Mouse (Mus musculus): ENCODE results near the gene Nek9. TPM values are rescaled to one million over a fixed set of nuclear protein-coding genes. Genes with fewer than 3 reads are reported as not detected.

Gene Nek9
- polyA plus RNA-seq, 1 experiment: 32.1 TPM

GRCm38 (mm10) chr12:85380308-85380707 is 41.1 kb upstream of the Nek9 start:
- Histone ChIP-seq H3K4me1 (replicated peaks; ENCODE audit: control insufficient read depth, insufficient read depth, low read length) (peaks cover 8% of the 10 kb centered on the region), H3K36me3 (ENCODE audit: control insufficient read depth, insufficient read depth, low read length) (no peaks in the 10 kb centered on the region), H3K27me3 (ENCODE audit: control insufficient read depth, insufficient read depth, low read length) (no peaks in the 10 kb centered on the region), H3K4me3 (ENCODE audit: control insufficient read depth, insufficient read depth, low read length) (no peak overlapping the region), H3K27ac (ENCODE audit: control insufficient read depth, insufficient read depth, low read length) (no peak overlapping the region)
- TF ChIP-seq POLR2A (IDR thresholded peaks at IDR 0.05; ENCODE audit: control insufficient read depth, extremely low read depth, insufficient read depth, low read length, poor library complexity) (no peak), CTCF (IDR thresholded peaks at IDR 0.05; ENCODE audit: borderline replicate concordance, control insufficient read depth, extremely low read depth, insufficient read depth, low read length, poor library complexity) (no peak)
- no peak for DNase-seq
- WGBS: 83% methylated on average over 1 of the region's 1 CpGs

DNA sequence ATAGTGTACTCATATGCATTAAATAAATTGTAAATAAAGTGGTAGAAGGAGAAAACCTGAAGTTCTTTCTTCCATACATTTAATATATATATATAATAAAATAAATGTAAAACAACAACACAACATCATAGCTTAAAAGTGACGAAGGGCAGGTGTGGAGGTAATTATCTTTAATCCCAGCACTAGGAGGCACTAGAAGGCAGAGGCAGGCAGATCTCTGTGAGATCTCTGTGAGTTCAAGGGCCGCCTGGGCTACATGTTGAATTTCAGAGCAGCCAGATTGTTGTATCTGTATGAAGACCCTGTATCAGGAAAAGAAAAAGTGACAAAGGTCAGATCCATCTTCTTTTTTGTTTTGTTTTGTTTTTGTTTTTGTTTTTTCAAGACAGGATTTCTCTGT is 39.1 kb upstream of the Nek9 start:
- no peak overlapping the region for H3K4me3 ChIP-seq (ENCODE audit: control insufficient read depth, insufficient read depth, low read length)
- 93% methylated on average over 2 of the region's 2 CpGs for WGBS
- H3K27ac ChIP-seq (ENCODE audit: control insufficient read depth, insufficient read depth, low read length): no peak overlapping the region
- peaks cover 7% of the 10 kb centered on the region for H3K4me1 ChIP-seq (replicated peaks; ENCODE audit: control insufficient read depth, insufficient read depth, low read length)
- no peak for TF ChIP-seq CTCF (IDR thresholded peaks at IDR 0.05; ENCODE audit: borderline replicate concordance, control insufficient read depth, extremely low read depth, insufficient read depth, low read length, poor library complexity)
- no peaks in the 10 kb centered on the region for H3K36me3 ChIP-seq (ENCODE audit: control insufficient read depth, insufficient read depth, low read length)
- DNase-seq: no peak
- H3K27me3 ChIP-seq (ENCODE audit: control insufficient read depth, insufficient read depth, low read length): no peaks in the 10 kb centered on the region

DNA sequence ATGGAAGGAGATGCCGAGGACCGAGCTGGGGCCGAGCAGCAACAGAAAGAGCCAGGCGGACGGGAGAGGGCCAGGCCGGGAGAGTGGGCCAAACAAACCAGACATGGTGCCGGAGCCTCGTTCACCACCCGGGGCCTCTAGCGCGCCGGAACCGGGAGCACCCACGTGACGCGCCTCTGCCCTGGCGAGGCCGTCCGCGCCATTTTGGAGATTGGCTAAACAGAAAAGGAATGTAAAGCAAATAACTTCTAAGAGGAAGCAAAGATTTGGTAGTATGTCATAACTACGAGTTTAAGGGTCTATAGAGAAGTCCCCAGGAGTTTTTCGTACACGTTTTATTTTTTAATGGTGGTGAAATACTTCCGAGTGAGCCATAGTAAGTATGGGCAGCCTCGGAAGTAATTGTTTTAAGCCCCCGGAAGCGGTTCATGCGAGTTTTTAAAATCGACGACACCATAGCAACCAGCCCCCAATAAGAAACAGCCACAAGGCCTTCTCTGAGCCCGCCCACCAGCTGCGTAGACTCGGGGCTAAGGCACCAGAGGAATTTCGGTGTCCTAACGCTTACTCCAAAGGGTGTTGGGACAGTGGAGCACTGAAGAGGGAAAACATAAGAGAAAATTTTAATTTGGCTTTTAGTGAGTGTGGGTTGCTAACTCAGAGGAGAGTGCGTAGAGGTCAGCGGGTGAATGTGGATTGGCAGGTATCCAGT is 35.6 kb upstream of the Nek9 start, which contains the start of gene Tmed10:
Gene Tmed10 (minus strand): TSS at position 287 of the 712 bp plus-strand sequence.
- peak; percentile 86 for DNase-seq
- Histone ChIP-seq H3K27me3 (ENCODE audit: control insufficient read depth, insufficient read depth, low read length) (no peaks in the 10 kb centered on the region), H3K36me3 (ENCODE audit: control insufficient read depth, insufficient read depth, low read length) (no peaks in the 10 kb centered on the region), H3K27ac (ENCODE audit: control insufficient read depth, insufficient read depth, low read length) (no peak within 1 kb of the TSS), H3K4me1 (replicated peaks; ENCODE audit: control insufficient read depth, insufficient read depth, low read length) (peaks cover 9% of the 10 kb centered on the region), H3K4me3 (ENCODE audit: control insufficient read depth, insufficient read depth, low read length) (peak within 1 kb of the TSS; percentile 86)
- TF ChIP-seq CTCF (IDR thresholded peaks at IDR 0.05; ENCODE audit: borderline replicate concordance, control insufficient read depth, extremely low read depth, insufficient read depth, low read length, poor library complexity) (no peak), POLR2A (IDR thresholded peaks at IDR 0.05; ENCODE audit: control insufficient read depth, extremely low read depth, insufficient read depth, low read length, poor library complexity) (peak; percentile 40)
- WGBS: 1% methylated on average over 34 of the region's 37 CpGs

GRCm38 (mm10) chr12:85373591-85374560 is 34.7 kb upstream of the Nek9 start:
- under 1% methylated on average over 51 of the region's 53 CpGs for WGBS
- DNase-seq: peak; percentile 77
- Histone ChIP-seq H3K4me3 (ENCODE audit: control insufficient read depth, insufficient read depth, low read length) (peak overlapping the region; percentile 86), H3K4me1 (replicated peaks; ENCODE audit: control insufficient read depth, insufficient read depth, low read length) (peaks cover 9% of the 10 kb centered on the region), H3K27me3 (ENCODE audit: control insufficient read depth, insufficient read depth, low read length) (no peaks in the 10 kb centered on the region), H3K36me3 (ENCODE audit: control insufficient read depth, insufficient read depth, low read length) (no peaks in the 10 kb centered on the region), H3K27ac (ENCODE audit: control insufficient read depth, insufficient read depth, low read length) (no peak overlapping the region)
- TF ChIP-seq CTCF (IDR thresholded peaks at IDR 0.05; ENCODE audit: borderline replicate concordance, control insufficient read depth, extremely low read depth, insufficient read depth, low read length, poor library complexity) (no peak; the same call in 1 of the 2 replicates), POLR2A (IDR thresholded peaks at IDR 0.05; ENCODE audit: control insufficient read depth, extremely low read depth, insufficient read depth, low read length, poor library complexity) (peak; percentile 51)

DNA sequence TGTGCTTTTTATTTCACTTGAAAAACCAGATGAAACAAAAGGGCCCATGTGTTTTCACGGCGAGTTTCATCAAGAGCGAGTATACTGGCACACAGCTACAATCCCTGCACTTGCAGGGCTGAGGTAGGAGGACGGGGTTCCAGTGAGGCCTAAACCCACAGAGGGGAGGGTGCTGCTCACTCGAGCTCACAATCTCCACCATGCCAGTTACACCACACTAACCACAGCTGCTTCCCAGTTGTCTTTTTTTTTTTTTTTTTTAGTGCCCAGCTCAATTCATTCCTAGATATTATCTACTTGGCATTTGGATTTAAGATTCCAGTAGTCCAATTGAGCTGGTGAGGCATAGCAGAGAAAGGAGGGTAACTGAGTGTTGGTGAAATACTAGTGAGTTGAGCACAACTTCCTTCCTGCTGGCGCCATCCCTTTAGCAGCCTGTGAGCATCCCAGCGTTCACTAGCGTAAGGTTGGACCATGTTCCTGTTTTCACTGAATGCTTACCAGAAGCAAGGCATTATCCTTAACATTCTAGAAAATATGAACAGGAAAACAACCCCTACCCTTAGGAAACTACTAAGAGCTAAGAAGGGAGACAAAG is 33.0 kb upstream of the Nek9 start:
- 12% methylated on average over 8 of the region's 8 CpGs for WGBS
- H3K27me3 ChIP-seq (ENCODE audit: control insufficient read depth, insufficient read depth, low read length): no peaks in the 10 kb centered on the region
- no peak for TF ChIP-seq POLR2A (IDR thresholded peaks at IDR 0.05; ENCODE audit: control insufficient read depth, extremely low read depth, insufficient read depth, low read length, poor library complexity)
- no peak for TF ChIP-seq CTCF (IDR thresholded peaks at IDR 0.05; ENCODE audit: borderline replicate concordance, control insufficient read depth, extremely low read depth, insufficient read depth, low read length, poor library complexity)
- H3K27ac ChIP-seq (ENCODE audit: control insufficient read depth, insufficient read depth, low read length): no peak overlapping the region
- H3K36me3 ChIP-seq (ENCODE audit: control insufficient read depth, insufficient read depth, low read length): no peaks in the 10 kb centered on the region
- no peak for DNase-seq
- no peak overlapping the region for H3K4me3 ChIP-seq (ENCODE audit: control insufficient read depth, insufficient read depth, low read length)
- H3K4me1 ChIP-seq (replicated peaks; ENCODE audit: control insufficient read depth, insufficient read depth, low read length): peaks cover 9% of the 10 kb centered on the region

- H3K36me3 ChIP-seq (ENCODE audit: control insufficient read depth, insufficient read depth, low read length): no peaks in the 10 kb centered on the region
- H3K27ac ChIP-seq (ENCODE audit: control insufficient read depth, insufficient read depth, low read length): no peak overlapping the region
- TF ChIP-seq CTCF (IDR thresholded peaks at IDR 0.05; ENCODE audit: borderline replicate concordance, control insufficient read depth, extremely low read depth, insufficient read depth, low read length, poor library complexity): no peak
- TF ChIP-seq POLR2A (IDR thresholded peaks at IDR 0.05; ENCODE audit: control insufficient read depth, extremely low read depth, insufficient read depth, low read length, poor library complexity): no peak
- peaks cover 13% of the 10 kb centered on the region for H3K4me1 ChIP-seq (replicated peaks; ENCODE audit: control insufficient read depth, insufficient read depth, low read length)
- H3K4me3 ChIP-seq (ENCODE audit: control insufficient read depth, insufficient read depth, low read length): no peak overlapping the region
- WGBS: 83% methylated on average over 6 of the region's 6 CpGs
- H3K27me3 ChIP-seq (ENCODE audit: control insufficient read depth, insufficient read depth, low read length): no peaks in the 10 kb centered on the region
- DNase-seq: no peak
Observed at GRCm38 (mm10) chr12:85368441-85369063, 29.4 kb upstream of the Nek9 start.
